Comparison of ENCODE assay signal across 8 mouse cellular contexts in genomic region chr9:88404088-88404487, GRCm38 (mm10). TPM values are rescaled to one million over a fixed set of nuclear protein-coding genes. Genes with fewer than 3 reads are reported as not detected.
DNase-seq lines count a peak whose midpoint lies in the region; ATAC-seq and TF ChIP-seq lines count a peak whose summit lies in the region.
"Had no signal": no experiment of that assay in that cellular context is flagged by ENCODE, and none has a peak within 500 bp of the region (broad histone marks: within the 10 kb centered on the region; RNA-seq: fewer than 3 reads in every experiment).

No protein-coding gene starts in this region.

- H3K4me1 ChIP-seq in lung, adult 2 months (ENCODE audit: control insufficient read depth, insufficient read depth, low read length): peaks cover 2% of the 10 kb centered on the region; the same call in 1 of the 2 replicates
- H3K4me1 ChIP-seq in intestine, embryonic 16.5 days (ENCODE audit: control insufficient read depth, insufficient read depth, low read length): no peaks in the 10 kb centered on the region
- no peaks in the 10 kb centered on the region for H3K4me1 ChIP-seq in stomach, postnatal 0 days (replicated peaks; ENCODE audit: control insufficient read depth, insufficient read depth)
- H3K4me1 ChIP-seq: embryonic facial prominence, embryonic 15.5 days had no signal

- 48% methylated on average over 10 of the region's 10 CpGs for WGBS in lung, adult 2 months
- 69% methylated on average over 10 of the region's 10 CpGs for WGBS in intestine, embryonic 16.5 days
- WGBS in stomach, postnatal 0 days: 77% methylated on average over 10 of the region's 10 CpGs

- H3K27ac ChIP-seq in intestine, embryonic 16.5 days (ENCODE audit: low read length): no peak overlapping the region
- H3K27ac ChIP-seq in stomach, postnatal 0 days (replicated peaks): no peak overlapping the region
- H3K27ac ChIP-seq: embryonic facial prominence, embryonic 15.5 days had no signal

- no peak for TF ChIP-seq POLR2A in lung, adult 2 months (IDR thresholded peaks at IDR 0.05; ENCODE audit: borderline replicate concordance, extremely low read depth, low read depth, low read length)

- TF ChIP-seq EP300 in stomach, postnatal 0 days (optimal IDR thresholded peaks at IDR 0.05): no peak

- no peak overlapping the region for H3K9ac ChIP-seq in intestine, embryonic 16.5 days (ENCODE audit: low read depth, low read length)
- no peak overlapping the region for H3K9ac ChIP-seq in stomach, postnatal 0 days (ENCODE audit: low read length)
- H3K9ac ChIP-seq: embryonic facial prominence, embryonic 15.5 days had no signal

- no peak overlapping the region for H3K4me3 ChIP-seq in lung, adult 2 months (replicated peaks; ENCODE audit: extremely low read depth, low read depth, low read length)
- no peak overlapping the region for H3K4me3 ChIP-seq in intestine, embryonic 16.5 days (ENCODE audit: low read length)
- H3K4me3 ChIP-seq in stomach, postnatal 0 days (ENCODE audit: low read depth, low read length): no peak overlapping the region
- H3K4me3 ChIP-seq: embryonic facial prominence, embryonic 15.5 days had no signal

- ATAC-seq in erythroblast, adult 5-6 weeks (replicated peaks; ENCODE audit: low FRiP score, poor library complexity, severe bottlenecking): peak; percentile 89
- no peak for ATAC-seq in intestine, embryonic 16.5 days
- no peak for ATAC-seq in stomach, postnatal 0 days (ENCODE audit: low FRiP score, low TSS enrichment)

- H3K4me2 ChIP-seq in intestine, embryonic 16.5 days (ENCODE audit: low read depth, low read length): no peak overlapping the region
- H3K4me2 ChIP-seq in stomach, postnatal 0 days (replicated peaks; ENCODE audit: low read depth): no peak overlapping the region
- H3K4me2 ChIP-seq: embryonic facial prominence, embryonic 15.5 days had no signal

- no peaks in the 10 kb centered on the region for H3K27me3 ChIP-seq in intestine, embryonic 16.5 days (replicated peaks; ENCODE audit: control insufficient read depth, insufficient read depth, low read length)
- no peaks in the 10 kb centered on the region for H3K27me3 ChIP-seq in stomach, postnatal 0 days (ENCODE audit: control insufficient read depth, insufficient read depth, low read length)
- H3K27me3 ChIP-seq: embryonic facial prominence, embryonic 15.5 days had no signal

- no peak for TF ChIP-seq CTCF in lung, adult 2 months (IDR thresholded peaks at IDR 0.05; ENCODE audit: insufficient read depth, low read length)
- TF ChIP-seq CTCF in stomach, postnatal 0 days (IDR thresholded peaks at IDR 0.05; ENCODE audit: low read depth): no peak

- H3K36me3 ChIP-seq in intestine, embryonic 16.5 days (ENCODE audit: control insufficient read depth, insufficient read depth, low read length): peaks cover 2% of the 10 kb centered on the region; the same call in 1 of the 2 replicates
- peaks cover 8% of the 10 kb centered on the region; the same call in 1 of the 2 replicates for H3K36me3 ChIP-seq in stomach, postnatal 0 days (ENCODE audit: control insufficient read depth, insufficient read depth, low read length)

- no peaks in the 10 kb centered on the region for H3K9me3 ChIP-seq in intestine, embryonic 16.5 days (ENCODE audit: control insufficient read depth, low read length)
- H3K9me3 ChIP-seq in stomach, postnatal 0 days (ENCODE audit: control insufficient read depth, low read length): no peaks in the 10 kb centered on the region
- H3K9me3 ChIP-seq: embryonic facial prominence, embryonic 15.5 days had no signal

- peak; percentile 37 to 43 for DNase-seq in lung, adult 18-20 months
- no peak for DNase-seq in lung, adult 2 months
- DNase-seq in heart, postnatal 4 days: peak; percentile 43
- peak; percentile 30 for DNase-seq in mesoderm, embryonic 11.5 days (ENCODE audit: low read depth, low spot score)
- no peak for DNase-seq in stomach, postnatal 0 days (ENCODE audit: low spot score)

RNA-seq across cellular contexts. Expression of gene Snx14, which starts 34.7 kb away (rescaled TPM):
- 15.4 and 16.5 TPM in 2 replicates for polyA plus RNA-seq in lung, adult 2 months (2012; rRNA removed)
- total RNA-seq in erythroblast, adult 5-6 weeks (2015; ENCODE audit: low replicate concordance): 12.7 and 19.6 TPM in 2 replicates
- total RNA-seq in erythroblast, adult 5-6 weeks (2017; ENCODE audit: low replicate concordance): 12.8 and 12.9 TPM in 2 replicates
- 10 to 100 TPM; 27.2 to 29.0 TPM for total RNA-seq in heart, postnatal 4 days (2021)
- 35.4 and 37.4 TPM in 2 replicates for polyA plus RNA-seq in intestine, embryonic 16.5 days (2015; fragmentation: Nextera tagmentation; extraction: Ambion mirVana)
- 18.2 and 19.8 TPM in 2 replicates for polyA plus RNA-seq in stomach, postnatal 0 days (2015; fragmentation: Nextera tagmentation; extraction: Ambion mirVana)

RNA-seq across cellular contexts. Expression of gene Gm20537, which starts 52.3 kb away (rescaled TPM):
- 0.34 and 1.1 TPM in 2 replicates for polyA plus RNA-seq in lung, adult 2 months (2012; rRNA removed)
- total RNA-seq in erythroblast, adult 5-6 weeks (2015; ENCODE audit: low replicate concordance): not detected in 2 replicates
- total RNA-seq in erythroblast, adult 5-6 weeks (2017; ENCODE audit: low replicate concordance): not detected in 2 replicates
- total RNA-seq in heart, postnatal 4 days (2021): 1 to 10 TPM in 1 of 2 experiments, under 1 TPM in 1; 0.90 to 1.3 TPM
- 0.43 TPM in 1 of 2 replicates, not detected in the other for polyA plus RNA-seq in intestine, embryonic 16.5 days (2015; fragmentation: Nextera tagmentation; extraction: Ambion mirVana)
- not detected in 2 replicates for polyA plus RNA-seq in stomach, postnatal 0 days (2015; fragmentation: Nextera tagmentation; extraction: Ambion mirVana)

Comparison
In these comparisons a context has a peak if more than half of its experiments do, and no peak if none do; other contexts are left out.
1. DNase-seq: peak in lung, adult 18-20 months (2 of 2), heart, postnatal 4 days (single experiment) and mesoderm, embryonic 11.5 days (single experiment); none in lung, adult 2 months (single experiment) and stomach, postnatal 0 days (single experiment).